Mouse (Mus musculus) megakaryocyte, embryonic 14.5 days (primary cell): Measurements from ENCODE around the gene Glp2r.

Experiments used
- FLI1 ChIP-seq: IDR thresholded peaks from 2 replicates; pipeline ENCODE4 v1.6.1; 2012; ENCODE audit warnings: low read length, inconsistent platforms, mixed read lengths
- GATA1 ChIP-seq: IDR thresholded peaks from 3 replicates; pipeline ENCODE4 v1.6.1; 2012; ENCODE audit warnings: mixed read lengths, low read length, inconsistent platforms, borderline replicate concordance

- TF ChIP-seq GATA1 (no peak), FLI1 (no peak)
Observed at GRCm38 (mm10) chr11:67647745-67648144, 123.2 kb downstream of the Glp2r start.
